Mouse (Mus musculus) forebrain, embryonic 14.5 days (tissue): ENCODE results near the gene Tmem136. TPM values are rescaled to one million over a fixed set of nuclear protein-coding genes. Genes with fewer than 3 reads are reported as not detected.

Source experiments
- ATAC-seq: fragments of 200-750 bp; cut with Nextera tagmentation; 2 replicates; pipeline ENCODE4 v1.8.0; 2017; ENCODE audit warnings: mild to moderate bottlenecking, moderate library complexity
- DNase-seq: peaks from one replicate; pipeline ENCODE4 v3.0.0-alpha.2; 2015; ENCODE audit warnings: low spot score
- H3K27ac ChIP-seq: fragments of 300-500 bp; sonication (generic); 2 replicates; pipeline ENCODE4 v1.5.1; 2014; ENCODE audit warnings: low read depth, mild to moderate bottlenecking, control low read depth, low read length, moderate library complexity
- H3K27me3 ChIP-seq: fragments of 300-500 bp; sonication (generic); replicated peaks from 2 replicates; pipeline ENCODE4 v1.6.1; 2014; ENCODE audit warnings: low read length, control low read depth, mixed read lengths; ENCODE audit not compliant: control insufficient read depth, insufficient read depth
- H3K36me3 ChIP-seq: fragments of 300-500 bp; sonication (generic); 2 replicates; pipeline ENCODE4 v1.6.1; 2014; ENCODE audit warnings: low read length, control low read depth; ENCODE audit not compliant: control insufficient read depth, insufficient read depth
- H3K4me1 ChIP-seq: fragments of 300-500 bp; sonication (generic); 2 replicates; pipeline ENCODE4 v1.6.1; 2014; ENCODE audit warnings: antibody characterized with exemption, low read length, control low read depth; ENCODE audit not compliant: control insufficient read depth, insufficient read depth
- H3K4me2 ChIP-seq: fragments of 300-500 bp; sonication (generic); 2 replicates; pipeline ENCODE4 v1.6.1; 2014; ENCODE audit warnings: mild to moderate bottlenecking, control low read depth, low read length
- H3K4me3 ChIP-seq: fragments of 300-500 bp; sonication (generic); 2 replicates; pipeline ENCODE4 v1.5.1; 2014; ENCODE audit warnings: low read depth, low read length, control low read depth
- H3K9ac ChIP-seq: fragments of 300-500 bp; sonication (generic); 2 replicates; pipeline ENCODE4 v1.6.1; 2014; ENCODE audit warnings: mild to moderate bottlenecking, low read length, control low read depth, moderate library complexity
- H3K9me3 ChIP-seq: fragments of 300-500 bp; sonication (generic); replicated peaks from 2 replicates; pipeline ENCODE4 v1.6.1; 2016; ENCODE audit warnings: low read length, control low read depth, mixed read lengths; ENCODE audit not compliant: control insufficient read depth
- WGBS: fragments of 180-500 bp; shearing (Covaris S2); extraction: QIAGEN DNeasy Blood & Tissue Kit; methylation state at CpG from one replicate; pipeline ENCODE4 v1.1.7; 2014; 5-methylcytosine and 5-hydroxymethylcytosine counted together
- polyA plus RNA-seq: library from polyadenylated mRNA; unstranded; fragments of >200 nt; fragmentation: Nextera tagmentation; extraction: Ambion mirVana; gene quantifications from 2 replicates; pipeline ENCODE4 v1.2.1, GENCODE M21; 2014

Tmem136 gene
- polyA plus RNA-seq, 1 experiment from 2014 or later: 9.2 TPM

- Histone ChIP-seq H3K4me3 (no peak overlapping the region), H3K27me3 (no peaks in the 10 kb centered on the region), H3K27ac (no peak overlapping the region), H3K4me2 (no peak overlapping the region), H3K9me3 (no peaks in the 10 kb centered on the region), H3K36me3 (peaks cover 17% of the 10 kb centered on the region), H3K4me1 (peaks cover 9% of the 10 kb centered on the region), H3K9ac (no peak overlapping the region)
- no peak for ATAC-seq
- WGBS: 95% methylated on average over 4 of the region's 4 CpGs
- DNase-seq: no peak
These were observed 1.5 kb downstream of the Tmem136 start for GRCm38 (mm10) chr9:43114833-43115232.

GRCm38 (mm10) chr9:43110286-43110980, 5.9 kb downstream of the Tmem136 start:
- H3K4me2 ChIP-seq: no peak overlapping the region
- H3K9ac ChIP-seq: no peak overlapping the region
- no peak overlapping the region for H3K27ac ChIP-seq
- no peaks in the 10 kb centered on the region for H3K9me3 ChIP-seq
- no peak for DNase-seq
- H3K4me3 ChIP-seq: no peak overlapping the region
- H3K4me1 ChIP-seq: peaks cover 2% of the 10 kb centered on the region; the same call in 1 of the 2 replicates
- H3K27me3 ChIP-seq: no peaks in the 10 kb centered on the region
- peaks cover 17% of the 10 kb centered on the region for H3K36me3 ChIP-seq
- ATAC-seq: no peak
- 89% methylated on average over 8 of the region's 8 CpGs for WGBS

- no peak overlapping the region for H3K4me2 ChIP-seq
- DNase-seq (no peak), ATAC-seq (no peak)
- H3K9ac ChIP-seq: no peak overlapping the region
- no peaks in the 10 kb centered on the region for H3K4me1 ChIP-seq
- no peak overlapping the region for H3K27ac ChIP-seq
- H3K27me3 ChIP-seq: no peaks in the 10 kb centered on the region
- 89% methylated on average over 7 of the region's 7 CpGs for WGBS
- H3K4me3 ChIP-seq: no peak overlapping the region
- peaks cover 17% of the 10 kb centered on the region for H3K36me3 ChIP-seq
- no peaks in the 10 kb centered on the region for H3K9me3 ChIP-seq
These were observed 7.2 kb downstream of the Tmem136 start for GRCm38 (mm10) chr9:43109125-43109524.

- no peak overlapping the region for H3K4me3 ChIP-seq
- ATAC-seq (no peak), DNase-seq (no peak)
- H3K27ac ChIP-seq: no peak overlapping the region
- no peak overlapping the region for H3K9ac ChIP-seq
- no peak overlapping the region for H3K4me2 ChIP-seq
- H3K9me3 ChIP-seq: no peaks in the 10 kb centered on the region
- H3K4me1 ChIP-seq: peaks cover 3% of the 10 kb centered on the region
- WGBS: 87% methylated on average over 3 of the region's 3 CpGs
- H3K36me3 ChIP-seq: peaks cover 17% of the 10 kb centered on the region
- H3K27me3 ChIP-seq: no peaks in the 10 kb centered on the region
These were observed 7.6 kb downstream of the Tmem136 start for GRCm38 (mm10) chr9:43108721-43109120.

GRCm38 (mm10) chr9:43108081-43108480, 8.3 kb downstream of the Tmem136 start:
- no peaks in the 10 kb centered on the region for H3K27me3 ChIP-seq
- H3K36me3 ChIP-seq: peaks cover 17% of the 10 kb centered on the region
- no peak overlapping the region for H3K27ac ChIP-seq
- DNase-seq (no peak), ATAC-seq (no peak)
- H3K4me2 ChIP-seq: no peak overlapping the region
- 88% methylated on average over 1 of the region's 1 CpGs for WGBS
- no peak overlapping the region for H3K4me3 ChIP-seq
- no peaks in the 10 kb centered on the region for H3K9me3 ChIP-seq
- H3K9ac ChIP-seq: no peak overlapping the region
- peaks cover 9% of the 10 kb centered on the region for H3K4me1 ChIP-seq

- H3K27ac ChIP-seq: no peak overlapping the region
- no peak overlapping the region for H3K4me3 ChIP-seq
- H3K9me3 ChIP-seq: no peaks in the 10 kb centered on the region
- no peak overlapping the region for H3K9ac ChIP-seq
- peaks cover 13% of the 10 kb centered on the region for H3K4me1 ChIP-seq
- ATAC-seq (no peak), DNase-seq (no peak)
- 59% methylated on average over 5 of the region's 5 CpGs for WGBS
- H3K27me3 ChIP-seq: no peaks in the 10 kb centered on the region
- H3K4me2 ChIP-seq: no peak overlapping the region
- H3K36me3 ChIP-seq: peaks cover 17% of the 10 kb centered on the region
These were observed 8.8 kb downstream of the Tmem136 start for GRCm38 (mm10) chr9:43107555-43107954.

- Histone ChIP-seq H3K27me3 (no peaks in the 10 kb centered on the region), H3K4me2 (peak within 1 kb of the TSS; percentile 61), H3K27ac (peak within 1 kb of the TSS; percentile 87), H3K4me3 (peak within 1 kb of the TSS; percentile 90), H3K36me3 (peaks cover 17% of the 10 kb centered on the region), H3K9me3 (no peaks in the 10 kb centered on the region), H3K9ac (peak within 1 kb of the TSS; percentile 90), H3K4me1 (peaks cover 17% of the 10 kb centered on the region)
- 34% methylated on average over 10 of the region's 10 CpGs for WGBS
- DNase-seq (peak; percentile 77), ATAC-seq (no peak)
These were observed 9.2 kb downstream of the Tmem136 start, which contains the start of gene Arhgef12 for GRCm38 (mm10) chr9:43107187-43107517. Gene Arhgef12 (minus strand): TSS chr9:43107239.

- Histone ChIP-seq H3K4me1 (peaks cover 20% of the 10 kb centered on the region), H3K27me3 (no peaks in the 10 kb centered on the region), H3K27ac (peak overlapping the region; percentile 87), H3K9me3 (no peaks in the 10 kb centered on the region), H3K36me3 (peaks cover 16% of the 10 kb centered on the region), H3K9ac (peak overlapping the region; percentile 90), H3K4me3 (peak overlapping the region; percentile 90), H3K4me2 (peak overlapping the region; percentile 61)
- ATAC-seq (peak; percentile 51), DNase-seq (peak; percentile 45)
- WGBS: 18% methylated on average over 22 of the region's 22 CpGs
These were observed 9.8 kb downstream of the Tmem136 start for GRCm38 (mm10) chr9:43106426-43107186.
